Mouse (Mus musculus) hindbrain, embryonic 15.5 days (tissue): Measurements from ENCODE around the gene Batf. TPM values are rescaled to one million over a fixed set of nuclear protein-coding genes. Genes with fewer than 3 reads are reported as not detected.

Experiments
- ATAC-seq: fragments of 200-750 bp; cut with Nextera tagmentation; 2 replicates; pipeline ENCODE4 v1.8.0; 2017; ENCODE audit warnings: low read depth, moderate number of reproducible peaks, moderate TSS enrichment; ENCODE audit not compliant: low FRiP score
- H3K27ac ChIP-seq: fragments of 300-500 bp; sonication (generic); replicated peaks from 2 replicates; pipeline ENCODE4 v1.5.1; 2015; ENCODE audit warnings: mild to moderate bottlenecking, inconsistent platforms
- H3K27me3 ChIP-seq: fragments of 300-500 bp; sonication (generic); 2 replicates; pipeline ENCODE4 v1.6.1; 2015; ENCODE audit warnings: control low read depth, inconsistent platforms
- H3K36me3 ChIP-seq: fragments of 300-500 bp; sonication (generic); 2 replicates; pipeline ENCODE4 v1.6.1; 2015; ENCODE audit warnings: control low read depth, inconsistent platforms
- H3K4me1 ChIP-seq: fragments of 300-500 bp; sonication (generic); replicated peaks from 2 replicates; pipeline ENCODE4 v1.6.1; 2015; ENCODE audit warnings: control low read depth, inconsistent platforms
- H3K4me2 ChIP-seq: fragments of 300-500 bp; sonication (generic); 2 replicates; pipeline ENCODE4 v1.6.1; 2015; ENCODE audit warnings: moderate library complexity, mild to moderate bottlenecking, inconsistent platforms
- H3K4me3 ChIP-seq: fragments of 300-500 bp; sonication (generic); 2 replicates; pipeline ENCODE4 v1.5.1; 2015; ENCODE audit warnings: mild to moderate bottlenecking, inconsistent platforms
- H3K9ac ChIP-seq: fragments of 300-500 bp; sonication (generic); 2 replicates; pipeline ENCODE4 v1.6.1; 2015; ENCODE audit warnings: inconsistent platforms
- H3K9me3 ChIP-seq: fragments of 300-500 bp; sonication (generic); 2 replicates; pipeline ENCODE4 v1.6.1; 2016; ENCODE audit warnings: control low read depth, inconsistent platforms
- WGBS: fragments of 180-500 bp; shearing (Covaris S2); methylation state at CpG from one replicate; pipeline ENCODE4 v1.1.7; 2015; 5-methylcytosine and 5-hydroxymethylcytosine counted together
- polyA plus RNA-seq: library from polyadenylated mRNA; unstranded; fragments of >200 nt; fragmentation: Nextera tagmentation; extraction: Ambion mirVana; gene quantifications from 2 replicates; pipeline ENCODE4 v1.2.1, GENCODE M21; 2015

Gene Batf
- polyA plus RNA-seq, 1 experiment from 2014 or later = 1.3 TPM

DNA sequence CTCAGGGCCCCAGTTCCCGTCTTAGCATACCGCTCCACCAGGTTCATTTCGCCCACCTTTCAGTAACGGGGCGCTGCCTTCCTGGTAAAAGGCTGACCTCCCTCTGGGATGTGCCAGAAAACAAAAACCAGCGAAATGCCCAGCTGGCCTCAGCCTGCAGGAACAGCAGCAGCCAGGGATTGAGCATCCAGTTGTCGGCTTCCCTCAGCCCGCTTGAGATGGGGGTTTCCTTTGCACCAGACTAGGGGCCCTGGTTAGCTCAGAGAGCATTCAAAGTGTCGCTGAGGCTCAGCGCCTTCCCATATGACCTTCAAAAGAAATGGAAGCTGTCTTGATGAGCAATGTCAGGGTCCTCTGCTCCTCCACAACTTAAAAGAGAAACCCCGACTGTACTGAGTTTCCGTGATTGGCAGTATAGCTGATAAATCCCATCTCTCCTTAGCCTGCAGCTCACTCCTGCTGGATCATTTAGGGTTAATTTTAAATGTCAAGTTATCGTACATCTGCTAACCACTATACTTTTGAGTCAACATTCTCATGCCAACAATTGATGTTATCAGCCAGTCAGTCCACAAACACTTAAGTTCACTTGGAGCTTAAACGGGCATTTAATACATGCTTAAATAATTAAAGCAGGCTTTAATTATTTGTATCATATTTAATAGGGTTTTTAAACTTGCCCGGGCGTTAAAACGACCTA is 19.5 kb downstream of the Batf start:
- 27% methylated on average over 17 of the region's 17 CpGs for WGBS
- ATAC-seq = no peak
- H3K36me3 ChIP-seq = no peaks in the 10 kb centered on the region
- no peak overlapping the region for H3K9ac ChIP-seq
- H3K4me2 ChIP-seq = peak overlapping the region; percentile 56
- 0 out of 2 replicates have a peak overlapping the region, but pooled peaks have one; percentile 55 for H3K27ac ChIP-seq
- H3K27me3 ChIP-seq = peaks cover 17% of the 10 kb centered on the region; the same call in 1 of the 2 replicates
- no peaks in the 10 kb centered on the region for H3K9me3 ChIP-seq
- H3K4me1 ChIP-seq = peaks cover 12% of the 10 kb centered on the region
- peak overlapping the region; percentile 30 for H3K4me3 ChIP-seq

DNA sequence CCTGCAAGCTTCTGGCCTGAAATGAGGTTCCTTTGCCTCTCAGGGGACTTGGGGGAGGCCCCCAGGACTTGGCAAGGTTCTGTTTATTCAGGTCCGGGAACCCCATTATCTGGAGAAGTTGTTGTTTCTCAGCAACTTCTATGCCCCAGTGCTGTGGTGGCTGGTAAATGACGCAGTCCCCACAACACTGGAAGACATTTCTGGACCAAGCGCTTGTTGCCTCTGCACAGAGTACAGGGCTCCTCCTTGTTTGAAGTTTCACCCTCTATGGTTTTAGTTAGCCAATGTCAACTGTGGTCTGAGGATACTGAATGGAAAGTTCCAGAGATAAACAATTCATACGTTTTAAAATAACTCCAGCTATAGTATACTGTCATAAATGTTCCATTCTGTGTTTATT is 20.4 kb downstream of the Batf start:
- Histone ChIP-seq H3K4me3 (no peak overlapping the region), H3K27ac (no peak overlapping the region), H3K4me1 (peaks cover 12% of the 10 kb centered on the region), H3K9me3 (no peaks in the 10 kb centered on the region), H3K4me2 (no peak overlapping the region), H3K27me3 (peaks cover 17% of the 10 kb centered on the region; the same call in 1 of the 2 replicates), H3K9ac (no peak overlapping the region), H3K36me3 (no peaks in the 10 kb centered on the region)
- ATAC-seq = no peak
- WGBS = 84% methylated on average over 4 of the region's 4 CpGs

DNA sequence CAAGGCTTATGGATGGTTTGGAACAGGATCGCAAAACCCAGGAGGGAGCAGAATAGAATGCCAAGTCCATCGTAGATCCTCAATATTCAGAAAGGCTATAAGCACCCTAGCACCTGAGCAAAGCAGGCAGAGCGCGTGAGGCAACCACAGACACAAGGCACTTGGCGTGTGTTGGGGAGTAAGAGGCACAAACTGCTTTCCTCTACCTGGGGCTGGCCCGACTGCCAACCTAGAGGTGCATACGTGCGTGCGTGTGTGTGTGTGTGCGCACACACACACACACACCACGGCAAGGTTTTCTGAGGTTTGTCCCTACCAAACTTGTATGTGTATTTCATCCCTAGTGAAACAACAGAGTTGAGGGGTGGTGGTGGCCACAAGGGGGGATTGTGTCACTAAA is 20.9 kb downstream of the Batf start:
- no peak overlapping the region for H3K27ac ChIP-seq
- no peaks in the 10 kb centered on the region for H3K9me3 ChIP-seq
- H3K4me1 ChIP-seq = peaks cover 12% of the 10 kb centered on the region
- no peak overlapping the region for H3K4me3 ChIP-seq
- H3K4me2 ChIP-seq = no peak overlapping the region
- no peak overlapping the region for H3K9ac ChIP-seq
- peaks cover 17% of the 10 kb centered on the region; the same call in 1 of the 2 replicates for H3K27me3 ChIP-seq
- no peak for ATAC-seq
- H3K36me3 ChIP-seq = no peaks in the 10 kb centered on the region
- WGBS = 95% methylated on average over 11 of the region's 11 CpGs

- Histone ChIP-seq H3K9ac (no peak overlapping the region), H3K4me2 (no peak overlapping the region), H3K27me3 (peaks cover 17% of the 10 kb centered on the region; the same call in 1 of the 2 replicates), H3K36me3 (no peaks in the 10 kb centered on the region), H3K27ac (no peak overlapping the region), H3K4me3 (no peak overlapping the region), H3K4me1 (peaks cover 12% of the 10 kb centered on the region), H3K9me3 (no peaks in the 10 kb centered on the region)
- WGBS = 85% methylated on average over 12 of the region's 12 CpGs
- no peak for ATAC-seq
These were observed 22.1 kb downstream of the Batf start for GRCm38 (mm10) chr12:85708556-85708955.

DNA sequence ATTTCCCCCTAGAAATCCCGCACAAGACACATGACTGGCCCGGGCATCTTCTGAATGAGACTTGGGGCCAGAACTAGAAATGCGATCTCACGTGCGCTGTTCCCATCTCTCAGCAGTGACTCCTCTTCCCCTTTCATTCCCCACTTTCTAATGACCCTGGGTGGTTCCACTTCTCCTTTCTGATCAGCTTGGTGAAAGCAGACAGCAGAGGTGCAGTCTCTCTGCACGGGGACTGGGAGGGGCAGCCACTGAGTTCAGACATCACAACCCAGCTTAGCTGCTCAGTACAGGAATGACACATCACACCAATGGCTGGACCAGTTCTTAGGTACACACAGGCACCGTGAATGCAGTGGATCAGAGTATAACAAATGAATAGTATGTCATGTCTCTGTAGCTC is 24.2 kb downstream of the Batf start:
- H3K4me1 ChIP-seq = peaks cover 4% of the 10 kb centered on the region
- peaks cover 4% of the 10 kb centered on the region; the same call in 1 of the 2 replicates for H3K27me3 ChIP-seq
- no peaks in the 10 kb centered on the region for H3K36me3 ChIP-seq
- no peak overlapping the region for H3K4me3 ChIP-seq
- H3K9me3 ChIP-seq = no peaks in the 10 kb centered on the region
- no peak for ATAC-seq
- no peak overlapping the region for H3K4me2 ChIP-seq
- H3K27ac ChIP-seq = no peak overlapping the region
- WGBS = 86% methylated on average over 7 of the region's 7 CpGs
- no peak overlapping the region for H3K9ac ChIP-seq

DNA sequence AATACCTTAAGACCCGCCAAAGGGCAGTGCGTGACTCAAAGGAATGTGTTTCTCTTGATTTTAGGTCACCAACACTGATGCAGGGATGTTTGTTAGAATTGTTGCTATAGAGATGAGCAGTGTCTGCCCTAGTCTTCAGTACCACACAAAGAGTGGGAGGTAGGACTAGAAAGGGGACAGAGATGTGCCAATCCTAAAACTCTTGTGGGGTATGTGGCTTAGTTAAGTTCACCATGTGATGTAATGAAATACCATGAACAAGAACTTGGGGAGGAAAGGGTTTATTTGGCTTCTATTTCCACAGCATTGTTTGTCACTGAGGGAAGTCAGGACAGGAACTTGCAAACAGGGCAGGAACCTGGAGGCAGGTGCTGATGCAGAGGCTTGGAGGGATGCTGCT is 26.1 kb downstream of the Batf start:
- Histone ChIP-seq H3K27ac (no peak overlapping the region), H3K27me3 (no peaks in the 10 kb centered on the region), H3K9me3 (no peaks in the 10 kb centered on the region), H3K4me2 (no peak overlapping the region), H3K36me3 (no peaks in the 10 kb centered on the region), H3K9ac (no peak overlapping the region), H3K4me3 (no peak overlapping the region), H3K4me1 (no peaks in the 10 kb centered on the region)
- ATAC-seq = no peak
- 85% methylated on average over 2 of the region's 2 CpGs for WGBS

DNA sequence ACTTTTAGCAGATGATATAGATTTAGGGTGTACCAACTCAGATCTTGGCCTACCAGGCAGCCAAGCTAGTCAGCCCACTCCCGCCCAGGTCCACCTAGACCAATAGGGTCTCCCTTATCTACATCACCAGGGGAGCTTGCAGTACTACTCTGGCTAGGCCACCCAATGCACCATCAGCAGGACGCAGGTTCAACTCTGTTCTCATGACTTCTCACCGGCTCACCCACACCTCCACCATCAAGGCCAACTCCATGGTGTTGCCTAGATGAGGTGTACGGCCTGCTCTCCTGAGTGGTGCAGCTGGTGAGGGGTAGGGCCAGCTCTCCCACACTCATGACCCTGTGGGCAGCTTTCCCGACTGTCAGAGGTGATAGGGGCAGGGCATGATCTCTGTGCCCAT is 27.7 kb downstream of the Batf start:
- H3K27ac ChIP-seq = no peak overlapping the region
- H3K9me3 ChIP-seq = no peaks in the 10 kb centered on the region
- no peak overlapping the region for H3K4me3 ChIP-seq
- no peaks in the 10 kb centered on the region for H3K27me3 ChIP-seq
- no peak for ATAC-seq
- no peak overlapping the region for H3K4me2 ChIP-seq
- 95% methylated on average over 5 of the region's 5 CpGs for WGBS
- no peaks in the 10 kb centered on the region for H3K4me1 ChIP-seq
- no peak overlapping the region for H3K9ac ChIP-seq
- H3K36me3 ChIP-seq = no peaks in the 10 kb centered on the region

GRCm38 (mm10) chr12:85725306-85725705 is 38.8 kb downstream of the Batf start:
- H3K9ac ChIP-seq = no peak overlapping the region
- no peak overlapping the region for H3K27ac ChIP-seq
- no peaks in the 10 kb centered on the region for H3K36me3 ChIP-seq
- 87% methylated on average over 4 of the region's 4 CpGs for WGBS
- no peak overlapping the region for H3K4me3 ChIP-seq
- no peaks in the 10 kb centered on the region for H3K27me3 ChIP-seq
- no peak for ATAC-seq
- H3K9me3 ChIP-seq = no peaks in the 10 kb centered on the region
- no peaks in the 10 kb centered on the region for H3K4me1 ChIP-seq
- H3K4me2 ChIP-seq = no peak overlapping the region

GRCm38 (mm10) chr12:85726729-85727397 is 40.4 kb downstream of the Batf start:
- Histone ChIP-seq H3K4me2 (no peak overlapping the region), H3K36me3 (no peaks in the 10 kb centered on the region), H3K9ac (no peak overlapping the region), H3K4me3 (no peak overlapping the region), H3K4me1 (no peaks in the 10 kb centered on the region), H3K27me3 (no peaks in the 10 kb centered on the region), H3K27ac (no peak overlapping the region), H3K9me3 (no peaks in the 10 kb centered on the region)
- ATAC-seq = no peak
- 80% methylated on average over 6 of the region's 6 CpGs for WGBS

DNA sequence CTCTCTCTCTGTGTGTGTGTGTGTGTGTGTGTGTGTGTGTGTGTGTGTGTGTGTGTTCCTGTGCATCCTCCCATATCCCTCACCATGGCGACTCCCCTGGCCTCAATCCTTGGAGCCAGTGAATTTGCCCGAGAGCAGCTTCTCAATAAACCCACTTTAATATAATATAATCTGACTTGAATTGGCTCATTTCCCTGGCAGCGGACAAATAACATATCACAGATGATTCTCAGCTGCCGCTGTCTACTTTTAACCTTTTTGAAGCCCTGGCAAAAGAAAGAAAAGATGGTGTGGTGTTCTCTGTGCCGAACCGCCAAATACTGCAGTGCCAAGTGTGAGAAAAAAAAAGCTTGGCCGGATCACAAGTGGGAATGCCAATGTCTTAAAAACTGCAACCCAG is 41.7 kb downstream of the Batf start:
- 65% methylated on average over 7 of the region's 7 CpGs for WGBS
- H3K4me2 ChIP-seq = no peak overlapping the region
- no peak overlapping the region for H3K27ac ChIP-seq
- H3K4me3 ChIP-seq = no peak overlapping the region
- no peaks in the 10 kb centered on the region for H3K27me3 ChIP-seq
- no peaks in the 10 kb centered on the region for H3K4me1 ChIP-seq
- no peak overlapping the region for H3K9ac ChIP-seq
- H3K9me3 ChIP-seq = no peaks in the 10 kb centered on the region
- H3K36me3 ChIP-seq = no peaks in the 10 kb centered on the region
- ATAC-seq = no peak

DNA sequence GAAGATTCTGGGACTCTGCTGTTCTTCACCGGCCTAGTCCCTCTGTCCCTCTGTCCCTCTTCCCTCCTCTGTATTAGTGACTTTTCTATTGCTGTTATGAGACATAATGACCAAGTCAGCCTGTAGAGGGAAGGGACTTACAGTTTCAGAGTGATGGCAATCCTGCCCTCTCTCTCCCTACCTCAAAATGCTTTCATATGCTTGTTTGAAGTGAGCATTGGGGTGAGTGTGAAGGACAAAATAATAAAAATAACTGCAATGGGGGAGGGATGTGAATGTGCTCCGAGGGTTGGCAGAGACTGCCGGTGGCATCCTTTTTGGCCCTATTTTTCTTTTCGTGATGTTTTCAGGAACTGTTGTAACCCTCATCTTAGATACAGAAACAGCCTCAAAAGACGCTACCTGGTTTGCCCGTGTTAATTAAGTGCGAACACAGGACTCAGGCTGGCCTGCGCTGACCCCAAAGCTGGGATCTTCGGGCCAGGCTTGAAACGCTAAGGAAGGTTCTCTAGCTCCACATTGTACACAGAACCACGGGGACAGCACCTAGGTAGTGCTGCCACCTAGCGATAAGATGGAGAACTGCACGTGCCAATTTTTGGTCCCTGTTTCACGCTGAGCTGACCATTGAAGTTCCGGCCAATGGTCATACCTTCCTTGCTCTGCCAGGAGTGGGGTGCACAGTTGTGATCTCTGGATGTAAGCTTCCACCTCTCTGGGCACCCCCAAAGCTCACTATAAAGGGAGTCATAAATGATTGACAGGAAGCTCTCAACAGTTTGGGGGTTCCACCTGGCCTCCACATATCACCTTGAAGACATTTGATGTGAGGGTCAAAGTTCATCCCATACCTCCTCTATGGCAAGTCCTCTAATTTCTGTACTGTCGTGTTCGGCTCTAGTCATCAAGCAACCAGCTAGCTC is 42.8 kb downstream of the Batf start:
- 38% methylated on average over 17 of the region's 17 CpGs for WGBS
- H3K36me3 ChIP-seq = no peaks in the 10 kb centered on the region
- no peak for ATAC-seq

GRCm38 (mm10) chr12:85729945-85730290 is 43.4 kb downstream of the Batf start:
- H3K27me3 ChIP-seq = no peaks in the 10 kb centered on the region
- H3K9me3 ChIP-seq = no peaks in the 10 kb centered on the region
- 76% methylated on average over 6 of the region's 6 CpGs for WGBS
- no peaks in the 10 kb centered on the region for H3K4me1 ChIP-seq
- H3K27ac ChIP-seq = no peak overlapping the region
- ATAC-seq = no peak
- H3K4me2 ChIP-seq = no peak overlapping the region
- no peak overlapping the region for H3K9ac ChIP-seq
- no peaks in the 10 kb centered on the region for H3K36me3 ChIP-seq
- no peak overlapping the region for H3K4me3 ChIP-seq

More for the DNA sequence above, 42.8 kb downstream of the Batf start:
- Histone ChIP-seq H3K4me2 (no peak overlapping the region), H3K9me3 (no peaks in the 10 kb centered on the region), H3K9ac (no peak overlapping the region), H3K4me3 (no peak overlapping the region), H3K27me3 (no peaks in the 10 kb centered on the region), H3K4me1 (no peaks in the 10 kb centered on the region), H3K27ac (no peak overlapping the region)
